Mouse (Mus musculus): ENCODE data around the gene Rpl36a-ps1.

GRCm38 (mm10) chr14:99010920-99011313, 16.8 kb upstream of the Rpl36a-ps1 start:
- TF ChIP-seq CTCF (IDR thresholded peaks at IDR 0.05; ENCODE audit: insufficient read depth, low read depth, low read length) (no peak), POLR2A (IDR thresholded peaks at IDR 0.05; ENCODE audit: insufficient read depth, low read depth, low read length) (no peak)
